Mouse (Mus musculus): Measurements from ENCODE around the gene Dlg2.
A peak's percentile ranks its signal among the peaks of the same experiment; 100 is the strongest.

Dlg2 gene

GRCm38 (mm10) chr7:91442447-91443376, 966.2 kb downstream of the Dlg2 start:
- DNase-seq (ENCODE audit: extremely low read depth, low read depth): no peak

GRCm38 (mm10) chr7:91443377-91443714, 966.9 kb downstream of the Dlg2 start:
- DNase-seq (ENCODE audit: extremely low read depth, low read depth): no peak

GRCm38 (mm10) chr7:91443913-91444312, 967.4 kb downstream of the Dlg2 start:
- no peak for DNase-seq (ENCODE audit: extremely low read depth, low read depth)

- no peak for DNase-seq (ENCODE audit: extremely low read depth, low read depth)
These were observed 968.3 kb downstream of the Dlg2 start for GRCm38 (mm10) chr7:91444728-91445127.

- no peak for DNase-seq (ENCODE audit: extremely low read depth, low read depth)
These were observed 980.3 kb downstream of the Dlg2 start for GRCm38 (mm10) chr7:91456796-91457195.

GRCm38 (mm10) chr7:91457207-91457606, 980.7 kb downstream of the Dlg2 start:
- peak; percentile 20 for DNase-seq (ENCODE audit: extremely low read depth, low read depth)

GRCm38 (mm10) chr7:91461352-91461751, 984.9 kb downstream of the Dlg2 start:
- DNase-seq (ENCODE audit: extremely low read depth, low read depth): no peak

GRCm38 (mm10) chr7:91463256-91463655, 986.8 kb downstream of the Dlg2 start:
- no peak for DNase-seq (ENCODE audit: extremely low read depth, low read depth)

- DNase-seq (ENCODE audit: extremely low read depth, low read depth): no peak
These were observed 990.6 kb downstream of the Dlg2 start for GRCm38 (mm10) chr7:91467061-91467460.

GRCm38 (mm10) chr7:91479145-91479544, 1002.7 kb downstream of the Dlg2 start:
- no peak for DNase-seq (ENCODE audit: extremely low read depth, low read depth)

GRCm38 (mm10) chr7:91481574-91482197, 1005.2 kb downstream of the Dlg2 start:
- DNase-seq (ENCODE audit: extremely low read depth, low read depth): no peak

- no peak for DNase-seq (ENCODE audit: extremely low read depth, low read depth)
These were observed 1016.8 kb downstream of the Dlg2 start for GRCm38 (mm10) chr7:91493234-91493633.

GRCm38 (mm10) chr7:91495526-91495925, 1019.1 kb downstream of the Dlg2 start:
- no peak for DNase-seq (ENCODE audit: extremely low read depth, low read depth)

- no peak for DNase-seq (ENCODE audit: extremely low read depth, low read depth)
These were observed 1034.6 kb downstream of the Dlg2 start for GRCm38 (mm10) chr7:91511119-91511518.

GRCm38 (mm10) chr7:91514445-91514844, 1038.0 kb downstream of the Dlg2 start:
- DNase-seq (ENCODE audit: extremely low read depth, low read depth): no peak

- DNase-seq (ENCODE audit: extremely low read depth, low read depth): no peak
These were observed 1039.8 kb downstream of the Dlg2 start for GRCm38 (mm10) chr7:91516225-91516624.

GRCm38 (mm10) chr7:91525859-91526258, 1049.4 kb downstream of the Dlg2 start:
- DNase-seq (ENCODE audit: extremely low read depth, low read depth): no peak

GRCm38 (mm10) chr7:91542597-91543285, 1066.3 kb downstream of the Dlg2 start:
- DNase-seq (ENCODE audit: extremely low read depth, low read depth): no peak

GRCm38 (mm10) chr7:91543286-91543650, 1066.8 kb downstream of the Dlg2 start:
- no peak for DNase-seq (ENCODE audit: extremely low read depth, low read depth)

- DNase-seq (ENCODE audit: extremely low read depth, low read depth): no peak
These were observed 1068.1 kb downstream of the Dlg2 start for GRCm38 (mm10) chr7:91544600-91544999.

GRCm38 (mm10) chr7:91548796-91549195, 1072.3 kb downstream of the Dlg2 start:
- DNase-seq (ENCODE audit: extremely low read depth, low read depth): no peak

GRCm38 (mm10) chr7:91557582-91557981, 1081.1 kb downstream of the Dlg2 start:
- no peak for DNase-seq (ENCODE audit: extremely low read depth, low read depth)
